Mouse (Mus musculus) urinary bladder, adult 18-20 months (tissue): ENCODE results near the gene Arfip1.

Source experiments
- DNase-seq, 2 experiments: peaks; one replicate each; pipeline ENCODE4 v3.0.0; 2022; ENCODE audit warnings: low spot score in 2 of 2, mixed read lengths in 2 of 2

The Arfip1 gene

GRCm38 (mm10) chr3:84492148-84492547 is 90.3 kb downstream of the Arfip1 start:
- no peak for DNase-seq

GRCm38 (mm10) chr3:84488716-84489115 is 93.7 kb downstream of the Arfip1 start:
- DNase-seq, result no peak

GRCm38 (mm10) chr3:84484891-84485290 is 97.5 kb downstream of the Arfip1 start:
- DNase-seq, result no peak

GRCm38 (mm10) chr3:84484333-84484732 is 98.1 kb downstream of the Arfip1 start:
- no peak for DNase-seq

DNA sequence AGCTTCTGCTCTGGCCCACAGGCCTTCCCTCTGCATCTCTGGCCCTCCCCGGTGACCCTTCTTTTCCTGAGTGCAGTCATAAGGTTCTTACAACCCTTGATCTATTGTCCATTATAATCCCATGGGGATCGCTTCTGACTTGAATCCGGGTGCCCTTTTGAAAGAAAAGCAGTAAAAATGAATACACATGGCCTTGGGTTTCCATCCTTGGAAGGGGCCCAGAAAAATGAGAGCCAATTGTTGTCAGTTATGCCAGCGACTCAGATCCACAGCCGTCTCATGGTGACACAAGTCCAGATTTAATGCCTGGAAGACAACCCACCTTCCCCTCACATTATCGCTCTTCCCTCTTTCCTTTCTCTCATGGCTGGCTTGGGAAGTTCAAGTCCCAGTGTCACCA is 100.3 kb downstream of the Arfip1 start:
- DNase-seq, result no peak

DNA sequence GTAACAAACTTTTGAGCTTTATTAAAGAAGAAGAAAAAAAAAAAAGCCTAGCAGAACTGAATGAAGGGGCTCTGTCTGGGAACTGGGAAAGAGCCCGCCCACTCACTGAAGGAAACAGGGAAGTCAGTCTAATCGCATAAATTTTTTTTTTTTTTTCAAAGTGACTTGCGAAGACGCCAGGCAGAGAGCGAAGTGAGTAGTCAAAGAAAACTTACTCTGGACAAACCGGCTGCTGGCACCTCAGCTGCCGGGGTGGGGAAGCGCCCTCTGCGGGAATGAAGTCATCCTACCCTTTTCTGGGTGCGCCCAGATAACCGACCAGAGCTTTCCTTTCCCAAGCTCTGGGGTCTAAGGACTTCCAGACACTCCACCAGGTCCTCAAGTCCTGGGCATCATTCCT is 101.3 kb downstream of the Arfip1 start:
- DNase-seq, result peak; percentile 36 to 40

DNA sequence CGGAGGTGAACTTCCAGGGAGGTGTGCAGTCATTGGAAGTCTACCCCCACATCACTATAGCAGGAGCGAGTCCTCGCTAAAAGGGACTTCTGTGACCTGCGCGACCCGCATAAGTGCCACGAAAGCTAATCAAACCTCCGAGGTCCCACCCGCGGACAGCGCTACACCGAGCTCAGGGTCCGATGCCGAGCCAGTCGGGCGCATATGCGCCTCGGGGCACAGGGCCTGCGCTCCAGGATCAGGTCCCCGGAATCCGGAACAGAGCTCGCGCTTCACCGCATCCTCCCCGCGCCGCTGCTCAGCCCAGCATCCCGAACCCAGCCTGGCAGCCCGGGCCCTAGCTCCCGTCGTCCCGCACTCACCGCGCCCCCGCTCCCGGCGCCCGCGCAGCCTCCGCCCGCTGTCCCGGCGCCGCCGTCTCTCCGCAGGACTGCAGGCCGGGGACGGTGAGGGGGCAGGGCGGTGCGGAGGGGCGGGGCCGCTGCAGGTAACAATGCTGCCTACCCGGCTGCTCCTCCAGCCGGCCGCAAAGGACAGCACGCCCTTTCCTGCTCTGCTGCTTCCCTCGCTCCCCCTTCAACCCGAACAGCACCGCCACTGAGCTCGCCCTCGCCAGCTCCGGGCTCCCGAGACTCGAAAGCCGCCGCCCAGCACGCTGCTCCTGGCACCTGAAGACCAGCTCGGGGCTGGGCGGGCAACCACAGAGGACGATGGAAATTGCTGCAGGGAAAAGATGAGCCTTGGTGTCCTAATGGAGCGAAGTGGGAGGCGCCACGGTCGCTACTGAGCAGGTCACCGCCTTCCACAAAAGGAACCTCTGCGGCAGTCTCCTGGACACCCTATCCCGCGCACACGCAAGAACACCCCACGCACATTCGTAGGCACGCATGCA is 102.2 kb downstream of the Arfip1 start, which contains the start of gene Fhdc1:
Fhdc1 (minus strand) TSS at position 424 of the 892 bp plus-strand sequence.
- peak; percentile 67 to 73 for DNase-seq

DNA sequence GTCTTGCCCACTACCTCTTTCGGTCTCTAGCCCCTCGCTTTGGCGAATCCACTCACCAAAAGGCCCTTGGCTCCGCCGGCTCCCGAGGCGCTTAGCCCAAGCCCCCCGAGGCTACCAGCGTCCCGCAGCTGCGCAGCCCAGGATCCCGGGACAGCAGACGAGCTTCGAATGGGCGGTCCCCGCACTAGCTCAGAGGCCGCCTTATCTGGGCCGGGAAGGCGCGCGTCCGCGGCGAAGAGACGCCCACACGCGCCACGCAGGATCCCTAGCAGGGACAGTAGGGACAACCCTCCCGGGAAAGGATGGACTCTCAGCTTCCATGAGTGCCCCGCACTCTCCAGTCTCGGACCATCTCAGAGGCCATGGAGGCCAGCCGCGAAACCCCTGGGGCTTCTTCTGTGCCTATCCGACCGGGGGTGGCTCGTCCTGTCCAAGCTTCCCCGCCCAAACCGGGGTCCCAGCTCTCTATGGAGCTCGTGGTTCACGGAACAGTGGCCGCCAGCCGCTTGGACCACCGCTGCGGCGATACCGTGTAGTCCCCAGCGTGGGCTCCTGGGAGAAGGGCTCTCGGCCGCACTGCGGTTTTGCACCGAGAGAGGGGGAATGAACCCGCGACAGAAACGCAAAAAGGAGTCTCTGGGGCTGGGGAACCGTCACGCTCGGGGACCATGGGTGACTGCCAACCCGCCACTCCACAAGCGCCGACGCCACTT is 103.0 kb downstream of the Arfip1 start:
- peak; percentile 49 for DNase-seq

- no peak for DNase-seq
Measured at GRCm38 (mm10) chr3:84478896-84479292, 103.5 kb downstream of the Arfip1 start.

DNA sequence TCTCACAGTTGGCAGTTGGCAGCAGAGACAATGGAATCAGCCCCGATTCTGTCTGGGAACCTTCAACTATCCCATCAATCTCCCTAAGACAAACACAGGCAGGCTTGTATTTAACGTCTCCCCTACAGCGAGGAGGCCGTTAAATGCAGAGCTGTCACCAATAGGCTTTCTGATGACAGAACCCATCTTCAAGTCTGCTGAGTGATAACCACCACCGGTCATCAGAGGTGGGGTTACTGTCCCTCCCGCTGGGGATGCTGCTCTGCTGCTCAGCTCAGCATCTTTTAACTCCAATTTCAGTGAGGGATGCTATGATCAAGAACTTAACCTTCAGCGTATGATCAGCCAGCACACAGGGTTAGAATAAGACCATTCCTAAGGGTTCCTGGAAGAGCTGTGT is 104.2 kb downstream of the Arfip1 start:
- no peak for DNase-seq

DNA sequence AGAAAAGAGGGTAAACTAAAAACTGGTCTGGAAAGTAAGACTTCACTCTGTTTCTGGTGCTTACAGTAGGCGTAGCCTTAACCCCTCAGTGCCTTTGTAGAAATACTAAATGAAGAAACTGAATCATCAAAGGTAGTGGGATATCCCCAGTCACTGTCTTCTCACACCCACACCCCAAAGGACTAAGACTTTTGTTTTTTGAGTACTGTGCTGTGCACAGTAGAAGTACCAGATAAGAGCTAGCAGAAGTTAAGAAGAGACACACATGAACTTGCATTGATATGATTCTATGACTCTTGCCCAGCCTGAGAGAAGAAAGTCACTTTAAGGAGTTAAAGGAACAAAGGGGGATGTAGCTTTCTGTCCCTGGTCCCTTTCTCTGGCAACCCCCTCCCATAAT is 104.9 kb downstream of the Arfip1 start:
- no peak for DNase-seq

- DNase-seq, result no peak
Measured at GRCm38 (mm10) chr3:84474981-84475775, 107.2 kb downstream of the Arfip1 start.

- no peak for DNase-seq
Measured at GRCm38 (mm10) chr3:84474398-84474797, 108.0 kb downstream of the Arfip1 start.

DNA sequence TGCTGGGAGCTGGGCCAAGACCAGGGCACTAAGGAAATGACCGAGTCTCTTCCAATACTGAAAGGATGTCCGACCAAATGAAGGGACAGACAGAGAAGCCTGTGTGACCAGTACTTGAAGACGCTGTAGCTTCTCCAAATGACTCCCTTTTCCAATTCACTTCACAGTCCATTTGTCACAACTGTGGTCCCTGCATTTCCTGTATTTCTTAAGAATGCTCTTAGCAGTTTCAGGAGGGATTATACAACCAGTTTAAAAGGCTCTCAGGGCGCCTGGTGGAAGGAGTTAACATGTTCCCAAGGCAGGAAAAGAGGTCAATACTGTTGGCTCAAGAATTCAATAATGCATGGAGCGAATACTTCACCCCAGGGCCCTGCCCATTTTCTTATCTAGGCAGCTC is 109.5 kb downstream of the Arfip1 start:
- DNase-seq, result no peak

GRCm38 (mm10) chr3:84472527-84472926 is 109.9 kb downstream of the Arfip1 start:
- DNase-seq, result no peak

DNA sequence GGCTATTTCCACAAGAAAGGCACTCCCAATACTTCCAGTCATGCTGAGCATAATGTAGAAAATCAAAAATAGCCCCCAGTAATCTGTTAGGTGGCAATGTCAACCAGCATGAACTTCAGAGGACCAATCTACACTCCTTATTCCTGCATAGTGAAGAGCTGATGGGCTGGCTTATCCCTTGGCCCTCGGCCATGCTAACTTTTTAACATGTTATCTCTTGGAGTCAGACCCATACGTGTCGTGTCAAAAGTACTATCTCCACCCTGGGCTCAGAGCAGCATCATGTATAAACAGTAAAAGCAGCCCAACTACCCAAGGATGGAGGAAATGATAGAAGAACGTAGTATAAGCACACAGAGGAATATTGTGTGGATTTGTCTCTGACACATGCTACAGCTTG is 111.3 kb downstream of the Arfip1 start:
- DNase-seq, result no peak

DNA sequence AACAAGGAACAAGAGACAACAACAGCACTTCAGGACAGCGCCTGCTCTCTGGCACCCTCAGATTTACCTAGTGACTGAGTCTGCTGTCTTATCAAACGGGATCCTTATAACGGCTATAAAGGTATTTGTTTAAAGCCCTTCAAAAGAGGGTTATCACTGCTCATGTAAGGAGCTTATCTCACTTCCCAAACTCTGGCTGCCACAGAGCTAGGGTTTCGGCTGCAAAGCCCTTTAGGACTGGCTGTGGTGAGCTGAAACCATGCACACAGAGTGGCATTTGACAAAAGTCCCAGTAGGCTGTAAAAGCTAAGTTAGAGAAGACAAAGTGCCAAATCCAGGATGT is 114.3 kb downstream of the Arfip1 start:
- DNase-seq, result no peak

GRCm38 (mm10) chr3:84467419-84468110 is 114.9 kb downstream of the Arfip1 start:
- DNase-seq, result no peak

DNA sequence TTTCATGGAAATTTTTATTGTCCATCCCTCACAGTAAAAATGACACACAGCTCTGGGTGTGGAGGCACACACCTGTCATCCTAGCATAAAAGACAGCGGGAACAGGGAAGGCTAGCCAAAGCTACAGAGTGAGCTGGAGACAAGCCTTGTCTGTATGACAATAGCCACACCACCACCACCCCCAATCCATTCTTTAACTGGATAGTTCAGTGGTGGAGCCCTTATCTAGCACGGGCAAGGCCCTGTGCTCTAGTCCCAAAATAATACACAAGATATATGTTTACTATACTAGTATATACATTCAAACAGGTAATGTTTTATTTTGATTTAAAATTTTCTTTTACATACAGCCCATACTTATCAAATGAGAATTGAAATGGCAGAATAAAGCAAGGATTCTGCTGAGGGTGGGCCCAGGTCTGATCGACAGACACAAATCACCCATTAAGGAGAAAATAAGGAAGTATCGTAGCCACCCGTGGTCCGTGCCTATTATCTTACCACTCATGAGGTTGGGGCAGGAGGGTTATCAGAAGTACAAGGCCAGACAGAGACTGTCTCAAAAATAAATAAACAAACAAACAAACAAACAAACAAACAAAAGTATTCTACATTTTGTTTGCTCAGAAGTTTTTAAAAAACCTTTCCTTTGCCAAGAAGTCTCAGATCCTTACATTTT is 116.5 kb downstream of the Arfip1 start:
- DNase-seq, result no peak

DNA sequence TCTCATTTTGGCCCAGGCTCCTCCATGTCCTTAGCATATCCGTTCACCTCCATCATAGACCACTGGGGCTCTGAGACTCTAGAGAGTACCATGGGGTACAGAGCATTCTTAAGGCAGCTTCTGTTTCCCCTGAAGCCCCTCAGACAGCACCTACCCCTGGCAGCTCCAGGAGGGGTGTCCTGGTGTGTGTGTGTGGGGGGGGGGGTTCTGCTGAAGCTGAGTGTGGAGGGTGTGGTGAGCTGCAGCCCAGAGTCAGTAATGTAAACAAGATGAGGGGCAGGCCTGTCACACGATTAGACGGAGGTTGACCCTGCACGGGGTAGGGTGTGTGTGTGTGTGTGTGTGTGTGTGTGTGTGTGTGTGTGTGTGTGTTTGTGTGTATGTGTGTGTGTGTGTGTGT is 120.7 kb downstream of the Arfip1 start:
- DNase-seq, result no peak

GRCm38 (mm10) chr3:84460952-84461351 is 121.5 kb downstream of the Arfip1 start:
- no peak for DNase-seq
